Mouse (Mus musculus) intestine, embryonic 15.5 days (tissue): Measurements from ENCODE around the gene Pglyrp4. TPM values are rescaled to one million over a fixed set of nuclear protein-coding genes. Genes with fewer than 3 reads are reported as not detected.
"Not testable (repeated sequence)": the region's sequence is repeated elsewhere in the genome, so short reads cannot be mapped to it uniquely, and the experiment has no call there.

Source experiments
- ATAC-seq: fragments of 200-750 bp; cut with Nextera tagmentation; 2 replicates; pipeline ENCODE4 v1.8.0; 2017; ENCODE audit warnings: moderate TSS enrichment, moderate library complexity
- H3K27ac ChIP-seq: fragments of 300-500 bp; sonication (generic); 2 replicates; pipeline ENCODE4 v1.5.1; 2015; ENCODE audit warnings: mild to moderate bottlenecking, inconsistent platforms
- H3K27me3 ChIP-seq: fragments of 300-500 bp; sonication (generic); replicated peaks from 2 replicates; pipeline ENCODE4 v1.6.1; 2015; ENCODE audit warnings: inconsistent platforms
- H3K36me3 ChIP-seq: fragments of 300-500 bp; sonication (generic); 2 replicates; pipeline ENCODE4 v1.6.1; 2015; ENCODE audit warnings: inconsistent platforms
- H3K4me1 ChIP-seq: fragments of 300-500 bp; sonication (generic); replicated peaks from 2 replicates; pipeline ENCODE4 v1.6.1; 2015; ENCODE audit warnings: inconsistent platforms
- H3K4me2 ChIP-seq: fragments of 300-500 bp; sonication (generic); replicated peaks from 2 replicates; pipeline ENCODE4 v1.6.1; 2015; ENCODE audit warnings: mild to moderate bottlenecking, inconsistent platforms
- H3K4me3 ChIP-seq: fragments of 300-500 bp; sonication (generic); replicated peaks from 2 replicates; pipeline ENCODE4 v1.5.1; 2015; ENCODE audit warnings: inconsistent platforms
- H3K9ac ChIP-seq: fragments of 300-500 bp; sonication (generic); 2 replicates; pipeline ENCODE4 v1.6.1; 2015; ENCODE audit warnings: inconsistent platforms
- H3K9me3 ChIP-seq: fragments of 300-500 bp; sonication (generic); 2 replicates; pipeline ENCODE4 v1.6.1; 2016; ENCODE audit warnings: inconsistent platforms
- WGBS: fragments of 180-500 bp; shearing (Covaris S2); methylation state at CpG from one replicate; pipeline ENCODE4 v1.1.7; 2015; 5-methylcytosine and 5-hydroxymethylcytosine counted together
- polyA plus RNA-seq: library from polyadenylated mRNA; unstranded; fragments of >200 nt; fragmentation: Nextera tagmentation; extraction: Ambion mirVana; gene quantifications from 2 replicates; pipeline ENCODE4 v1.2.1, GENCODE M21; 2015

Pglyrp4 gene
- polyA plus RNA-seq: not detected in 2 replicates

DNA sequence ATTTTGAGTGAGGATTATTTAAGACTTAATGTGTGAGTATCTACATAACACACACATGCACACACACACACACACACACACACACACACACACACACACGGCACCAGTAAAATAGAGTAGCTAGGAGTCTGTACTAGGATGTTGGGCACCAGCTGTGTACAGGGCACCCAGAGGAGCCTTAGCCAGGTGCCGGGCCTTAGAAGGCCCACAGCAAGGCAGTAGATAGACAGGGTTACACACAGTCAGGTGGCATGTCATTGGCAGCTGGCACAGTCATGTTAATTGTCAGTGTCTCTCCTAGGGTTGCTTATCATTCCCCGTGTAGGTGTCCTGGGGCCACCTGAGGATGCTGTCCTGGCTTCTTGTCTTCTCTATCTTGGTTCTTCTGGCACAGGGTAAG is at the start of gene Pglyrp4:
Gene Pglyrp4 (plus strand): TSS at position 301 of the 400 bp plus-strand sequence.
- no peaks in the 10 kb centered on the region for H3K4me1 ChIP-seq
- H3K9me3 ChIP-seq: no peaks in the 10 kb centered on the region
- no peaks in the 10 kb centered on the region for H3K36me3 ChIP-seq
- no peak within 1 kb of the TSS for H3K4me2 ChIP-seq
- 78% methylated on average over 3 of the region's 3 CpGs for WGBS
- ATAC-seq: no peak
- no peaks in the 10 kb centered on the region for H3K27me3 ChIP-seq
- no peak within 1 kb of the TSS for H3K27ac ChIP-seq
- H3K9ac ChIP-seq: no peak within 1 kb of the TSS
- H3K4me3 ChIP-seq: no peak within 1 kb of the TSS

- WGBS: 60% methylated on average over 3 of the region's 3 CpGs
- no peak for ATAC-seq
- Histone ChIP-seq H3K4me1 (no peaks in the 10 kb centered on the region), H3K36me3 (no peaks in the 10 kb centered on the region), H3K27ac (no peak overlapping the region), H3K27me3 (no peaks in the 10 kb centered on the region), H3K4me3 (no peak overlapping the region), H3K9ac (no peak overlapping the region), H3K4me2 (no peak overlapping the region), H3K9me3 (no peaks in the 10 kb centered on the region)
Measured at GRCm38 (mm10) chr3:90678656-90679055, 48.0 kb upstream of the Pglyrp4 start.

DNA sequence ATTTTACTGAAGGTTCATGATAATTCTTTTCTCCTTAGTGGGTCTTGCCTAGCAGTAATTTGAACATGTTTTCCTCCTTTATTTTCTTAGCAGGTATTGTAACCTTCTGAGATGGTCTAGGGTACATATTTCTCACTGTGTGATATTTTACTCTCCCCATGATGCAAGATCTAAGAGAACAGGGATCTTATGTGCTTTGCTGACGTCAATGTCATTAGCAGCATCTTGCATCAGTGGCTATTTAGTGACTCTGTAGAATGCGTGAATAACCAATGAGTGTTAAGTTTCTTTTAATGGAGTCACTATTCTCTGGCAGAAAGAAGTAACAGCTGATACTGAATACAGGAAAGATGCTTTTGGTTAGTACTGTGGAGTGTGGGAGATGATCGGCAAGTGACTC is 42.8 kb upstream of the Pglyrp4 start:
- no peak overlapping the region for H3K4me3 ChIP-seq
- 85% methylated on average over 3 of the region's 3 CpGs for WGBS
- H3K27ac ChIP-seq: no peak overlapping the region
- no peaks in the 10 kb centered on the region for H3K9me3 ChIP-seq
- no peak for ATAC-seq
- H3K36me3 ChIP-seq: no peaks in the 10 kb centered on the region
- H3K4me1 ChIP-seq: no peaks in the 10 kb centered on the region
- no peaks in the 10 kb centered on the region for H3K27me3 ChIP-seq
- no peak overlapping the region for H3K4me2 ChIP-seq
- no peak overlapping the region for H3K9ac ChIP-seq

DNA sequence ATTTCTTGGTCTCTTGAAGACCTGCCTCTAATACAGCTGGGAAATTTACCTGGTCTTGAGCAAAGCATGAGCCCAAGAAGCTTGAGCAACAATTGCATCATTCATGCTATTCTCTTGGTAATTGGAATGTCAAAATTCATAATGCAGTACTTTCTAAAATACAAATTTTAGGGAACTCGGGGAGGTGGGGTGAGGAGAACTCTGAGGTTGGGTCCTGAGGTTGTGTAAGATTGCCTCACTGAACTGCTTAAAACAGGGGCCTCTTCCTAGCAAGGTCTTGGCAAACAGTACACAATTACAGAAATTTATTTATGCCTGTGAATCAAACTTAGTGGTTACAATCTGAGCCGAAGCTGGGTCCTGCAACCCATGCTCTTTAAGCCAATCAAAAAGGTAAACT is 39.9 kb upstream of the Pglyrp4 start:
- 85% methylated on average over 2 of the region's 2 CpGs for WGBS
- ATAC-seq: no peak
- no peak overlapping the region for H3K4me2 ChIP-seq
- no peak overlapping the region for H3K27ac ChIP-seq
- no peaks in the 10 kb centered on the region for H3K9me3 ChIP-seq
- no peaks in the 10 kb centered on the region for H3K36me3 ChIP-seq
- no peaks in the 10 kb centered on the region for H3K4me1 ChIP-seq
- no peak overlapping the region for H3K9ac ChIP-seq
- H3K27me3 ChIP-seq: no peaks in the 10 kb centered on the region
- H3K4me3 ChIP-seq: no peak overlapping the region

DNA sequence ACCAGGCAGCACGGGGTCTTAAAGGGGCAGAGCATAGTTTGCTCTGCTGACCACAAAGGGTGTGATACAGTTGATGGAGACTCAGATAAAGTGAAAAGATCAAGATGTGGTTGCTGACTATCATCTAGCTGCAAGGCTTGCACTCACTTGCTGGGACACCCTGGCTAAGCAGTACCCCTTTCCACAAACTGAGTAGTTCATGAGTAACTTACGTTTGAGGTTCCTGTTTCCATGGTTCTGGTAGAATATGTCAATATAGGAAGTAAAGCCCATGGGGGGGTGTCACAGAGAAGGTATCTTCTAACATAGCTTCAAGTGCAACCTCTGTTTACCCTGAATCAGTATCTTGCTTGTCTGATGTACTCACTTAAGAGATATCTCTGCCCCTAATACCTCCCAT is 33.2 kb upstream of the Pglyrp4 start:
- H3K4me2 ChIP-seq: no peak overlapping the region
- no peak overlapping the region for H3K9ac ChIP-seq
- H3K4me1 ChIP-seq: no peaks in the 10 kb centered on the region
- H3K9me3 ChIP-seq: no peaks in the 10 kb centered on the region
- no peak overlapping the region for H3K27ac ChIP-seq
- no peaks in the 10 kb centered on the region for H3K36me3 ChIP-seq
- ATAC-seq: no peak
- WGBS: 81% methylated on average over 2 of the region's 2 CpGs
- H3K4me3 ChIP-seq: no peak overlapping the region
- H3K27me3 ChIP-seq: no peaks in the 10 kb centered on the region

DNA sequence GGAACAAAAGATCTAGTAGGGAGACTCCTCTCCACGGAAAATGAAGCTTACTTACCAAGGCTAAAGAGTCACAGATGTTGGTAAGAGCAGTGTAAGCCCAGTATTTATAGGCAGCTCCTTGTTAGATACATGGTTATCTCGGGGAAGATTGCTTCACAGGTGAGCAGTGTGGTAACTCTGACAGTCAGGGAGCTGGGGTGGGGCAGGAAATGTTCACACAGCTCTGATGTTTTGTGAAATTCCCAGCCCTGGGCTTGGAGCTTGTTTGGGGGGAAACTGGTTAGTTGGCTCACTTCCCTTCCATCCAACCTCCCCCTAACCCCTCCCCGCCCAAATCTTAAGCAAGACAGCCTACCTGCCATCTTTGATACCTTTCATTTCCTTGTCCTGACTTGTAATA is 31.1 kb upstream of the Pglyrp4 start, which contains the start of gene S100a9:
Gene S100a9 (minus strand): TSS at position 109 of the 400 bp plus-strand sequence.
- Histone ChIP-seq H3K27me3 (no peaks in the 10 kb centered on the region), H3K4me1 (no peaks in the 10 kb centered on the region), H3K4me3 (no peak within 1 kb of the TSS), H3K4me2 (no peak within 1 kb of the TSS), H3K27ac (no peak within 1 kb of the TSS), H3K9me3 (no peaks in the 10 kb centered on the region), H3K36me3 (no peaks in the 10 kb centered on the region), H3K9ac (no peak within 1 kb of the TSS)
- no peak for ATAC-seq
- WGBS: 57% methylated on average over 3 of the region's 3 CpGs

GRCm38 (mm10) chr3:90702244-90702643 is 24.5 kb upstream of the Pglyrp4 start:
- Histone ChIP-seq H3K4me3 (no peak overlapping the region), H3K4me2 (no peak overlapping the region), H3K9ac (no peak overlapping the region), H3K4me1 (no peaks in the 10 kb centered on the region), H3K36me3 (no peaks in the 10 kb centered on the region), H3K9me3 (no peaks in the 10 kb centered on the region), H3K27me3 (no peaks in the 10 kb centered on the region), H3K27ac (no peak overlapping the region)
- ATAC-seq: no peak
- WGBS: 83% methylated on average over 2 of the region's 2 CpGs

- Histone ChIP-seq H3K9me3 (no peaks in the 10 kb centered on the region), H3K4me1 (no peaks in the 10 kb centered on the region), H3K4me2 (no peak overlapping the region), H3K36me3 (no peaks in the 10 kb centered on the region), H3K9ac (no peak overlapping the region), H3K27ac (no peak overlapping the region), H3K27me3 (no peaks in the 10 kb centered on the region), H3K4me3 (no peak overlapping the region)
- WGBS: 26% methylated on average over 4 of the region's 4 CpGs
- ATAC-seq: peak; percentile 17; the same call in 1 of the 2 replicates
Measured at GRCm38 (mm10) chr3:90708523-90709202, 18.0 kb upstream of the Pglyrp4 start.

- Histone ChIP-seq H3K4me1 (no peaks in the 10 kb centered on the region), H3K4me2 (no peak overlapping the region), H3K9ac (no peak overlapping the region), H3K27ac (no peak overlapping the region), H3K36me3 (no peaks in the 10 kb centered on the region), H3K27me3 (no peaks in the 10 kb centered on the region), H3K4me3 (no peak overlapping the region), H3K9me3 (no peaks in the 10 kb centered on the region)
- peak; percentile 55 for ATAC-seq
- 39% methylated on average over 12 of the region's 12 CpGs for WGBS
Measured at GRCm38 (mm10) chr3:90709591-90710460, 16.9 kb upstream of the Pglyrp4 start.

DNA sequence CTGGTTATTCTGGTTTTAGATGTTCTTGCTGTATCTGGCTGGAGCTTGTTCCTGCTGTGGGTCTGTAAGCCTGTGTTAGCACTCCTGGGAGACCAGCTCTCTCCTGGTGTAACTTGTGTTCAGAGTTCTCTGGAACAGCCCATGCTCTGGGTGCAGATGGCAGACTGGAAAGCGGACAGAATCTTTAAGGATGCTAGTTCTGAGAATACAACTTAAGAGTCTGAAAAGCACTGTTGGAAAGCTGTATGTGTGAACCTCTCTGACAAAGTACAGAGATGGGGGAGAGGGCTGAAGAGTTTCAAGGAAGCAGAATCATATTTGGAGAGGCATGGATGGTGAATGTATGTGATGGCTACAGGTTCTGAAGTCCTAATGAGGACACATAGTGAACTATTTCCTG is 23.0 kb downstream of the Pglyrp4 start:
- Histone ChIP-seq H3K4me2 (no peak overlapping the region), H3K27me3 (no peaks in the 10 kb centered on the region), H3K27ac (no peak overlapping the region), H3K9me3 (no peaks in the 10 kb centered on the region), H3K4me1 (no peaks in the 10 kb centered on the region), H3K36me3 (no peaks in the 10 kb centered on the region), H3K9ac (no peak overlapping the region), H3K4me3 (no peak overlapping the region)
- no peak for ATAC-seq
- WGBS: 91% methylated on average over 1 of the region's 1 CpGs

DNA sequence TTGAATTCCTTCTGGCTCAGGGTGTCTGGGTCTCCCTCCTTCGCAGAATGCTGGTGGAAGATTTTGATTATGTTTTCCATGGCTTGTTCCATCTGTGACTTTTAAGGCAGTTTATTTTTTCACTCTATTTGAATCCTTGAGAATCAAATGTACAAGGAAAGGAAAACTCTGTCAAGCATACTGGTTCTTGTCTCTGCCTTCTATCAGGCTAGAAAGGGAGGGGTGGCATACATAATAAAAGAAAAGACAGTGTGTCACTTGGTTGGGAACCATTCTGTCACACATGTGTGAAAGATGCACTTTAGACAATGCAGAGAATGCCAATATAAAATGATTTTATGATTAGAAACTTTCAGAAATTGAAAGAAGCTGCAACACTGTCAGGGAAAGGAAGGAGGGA is 51.1 kb downstream of the Pglyrp4 start, which contains the start of gene Gm5849:
Gene Gm5849 (minus strand): TSS at position 101 of the 400 bp plus-strand sequence.
- not testable (repeated sequence) for H3K4me1 ChIP-seq, H3K36me3 ChIP-seq, H3K4me3 ChIP-seq, ATAC-seq, H3K9ac ChIP-seq, H3K27me3 ChIP-seq, H3K27ac ChIP-seq, H3K4me2 ChIP-seq, H3K9me3 ChIP-seq
- 90% methylated on average over 1 of the region's 1 CpGs for WGBS
